Mouse (Mus musculus) lung, adult 10 weeks (tissue): ENCODE results near the gene Tex33. TPM values are rescaled to one million over a fixed set of nuclear protein-coding genes. Genes with fewer than 3 reads are reported as not detected.

ENCODE experiments used
- polyA plus RNA-seq: library from polyadenylated mRNA; stranded (reverse); fragments of 350-450 nt; fragmentation: Illumina TruSeq; extraction: RNeasy Lipid Tissue Mini Kit (QIAGEN cat#74804); gene quantifications from one replicate; pipeline ENCODE4 v1.2.3, GENCODE M21; 2014; ENCODE audit warnings: low read depth, low replicate concordance; ENCODE audit not compliant: insufficient read depth

Tex33 gene
- not detected for polyA plus RNA-seq

DNA sequence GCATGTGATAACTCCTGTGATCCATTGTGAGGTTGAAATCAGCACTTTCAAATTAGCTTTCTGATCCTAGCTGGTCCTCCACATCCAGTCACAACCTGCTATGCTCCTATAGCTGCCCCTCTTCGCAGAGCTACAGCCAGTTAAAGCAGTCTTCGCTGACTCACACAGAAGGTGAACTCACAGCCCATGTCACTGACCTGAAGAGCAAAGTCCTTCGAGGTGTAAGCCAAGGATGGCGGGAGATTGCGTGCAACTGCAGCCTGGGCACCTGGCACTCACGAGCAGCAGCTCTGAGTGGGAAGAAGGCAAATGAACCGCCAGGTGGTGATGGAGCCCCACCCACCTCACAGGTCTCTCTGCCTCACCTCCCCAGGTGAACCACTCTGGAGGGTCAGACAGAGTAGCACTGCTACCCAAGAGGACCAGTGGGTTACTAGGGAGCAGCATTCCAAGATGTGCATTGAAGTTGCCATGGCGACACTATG, at the start of gene Tex33:
Gene Tex33 (minus strand): TSS at position 435 of the 485 bp plus-strand sequence.

DNA sequence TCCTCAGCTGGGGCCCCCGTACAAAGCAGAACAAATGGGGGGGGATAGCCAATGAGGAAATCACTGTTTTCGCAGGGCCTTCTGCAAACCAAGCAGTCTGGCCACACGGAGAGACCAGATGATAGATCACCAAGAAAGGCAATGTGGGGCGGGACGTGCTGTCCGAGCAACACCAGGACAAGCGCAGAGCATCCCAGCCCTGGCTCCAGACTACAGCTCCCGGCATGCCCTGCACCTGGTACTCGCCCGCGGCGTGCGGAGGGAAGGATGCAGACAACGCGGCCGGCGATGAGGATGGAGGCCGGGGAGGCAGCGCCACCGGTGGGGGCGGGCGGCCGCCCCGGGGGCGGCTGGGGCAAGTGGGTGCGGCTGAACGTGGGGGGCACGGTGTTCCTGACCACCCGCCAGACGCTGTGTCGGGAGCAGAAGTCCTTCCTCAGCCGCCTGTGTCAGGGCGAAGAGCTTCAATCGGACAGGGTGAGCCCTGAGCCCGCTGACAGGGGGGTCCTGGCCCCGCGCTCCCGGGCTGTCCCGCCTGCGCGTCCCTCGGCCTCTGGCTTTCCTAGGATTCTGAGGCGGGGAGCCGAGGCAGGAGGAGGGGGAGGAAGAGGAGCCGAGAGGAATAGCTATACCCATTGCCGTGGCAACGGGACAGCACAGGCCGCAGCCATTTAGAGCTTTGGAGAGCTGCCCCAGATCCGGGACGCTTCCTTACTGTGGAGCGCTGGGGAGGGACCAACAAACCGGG, 32.9 kb upstream of the Tex33 start, which contains the start of gene Kctd17:
Gene Kctd17 (plus strand): TSS at position 174 of the 748 bp plus-strand sequence.

DNA sequence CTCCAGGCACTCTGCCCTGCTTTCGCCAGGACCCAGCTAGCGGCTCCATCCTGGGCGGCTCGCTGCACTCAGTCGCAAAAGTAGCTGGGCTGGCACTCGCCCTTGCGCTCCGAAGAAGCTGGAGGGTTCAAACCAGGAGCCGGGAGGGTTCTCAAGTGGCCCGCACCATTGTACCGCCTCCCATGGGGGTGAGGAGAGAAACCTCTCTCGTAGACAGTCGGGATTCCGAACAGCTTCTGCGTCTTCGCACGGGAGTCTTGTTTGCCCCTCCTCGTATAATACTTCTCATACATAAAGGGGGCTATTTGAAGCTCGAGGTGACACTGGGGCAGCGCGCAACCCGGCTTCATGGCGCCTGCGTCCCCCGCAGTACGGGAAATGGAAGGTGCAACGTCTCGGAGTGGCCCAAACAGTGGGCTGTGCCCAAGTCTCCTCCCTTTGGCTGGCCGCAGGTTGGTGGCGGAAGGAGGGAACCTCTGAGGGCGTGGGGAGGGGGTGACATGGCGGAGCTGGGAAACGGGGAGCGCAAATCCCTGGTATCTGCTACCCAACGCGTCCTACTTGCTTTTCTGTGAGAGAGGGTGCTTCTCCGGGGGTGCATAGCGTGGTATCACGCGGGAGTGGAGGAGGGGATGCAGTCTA, 10.7 kb upstream of the Tex33 start, which contains the start of gene Mpst:
Gene Mpst (plus strand): TSS at position 124 of the 642 bp plus-strand sequence.

DNA sequence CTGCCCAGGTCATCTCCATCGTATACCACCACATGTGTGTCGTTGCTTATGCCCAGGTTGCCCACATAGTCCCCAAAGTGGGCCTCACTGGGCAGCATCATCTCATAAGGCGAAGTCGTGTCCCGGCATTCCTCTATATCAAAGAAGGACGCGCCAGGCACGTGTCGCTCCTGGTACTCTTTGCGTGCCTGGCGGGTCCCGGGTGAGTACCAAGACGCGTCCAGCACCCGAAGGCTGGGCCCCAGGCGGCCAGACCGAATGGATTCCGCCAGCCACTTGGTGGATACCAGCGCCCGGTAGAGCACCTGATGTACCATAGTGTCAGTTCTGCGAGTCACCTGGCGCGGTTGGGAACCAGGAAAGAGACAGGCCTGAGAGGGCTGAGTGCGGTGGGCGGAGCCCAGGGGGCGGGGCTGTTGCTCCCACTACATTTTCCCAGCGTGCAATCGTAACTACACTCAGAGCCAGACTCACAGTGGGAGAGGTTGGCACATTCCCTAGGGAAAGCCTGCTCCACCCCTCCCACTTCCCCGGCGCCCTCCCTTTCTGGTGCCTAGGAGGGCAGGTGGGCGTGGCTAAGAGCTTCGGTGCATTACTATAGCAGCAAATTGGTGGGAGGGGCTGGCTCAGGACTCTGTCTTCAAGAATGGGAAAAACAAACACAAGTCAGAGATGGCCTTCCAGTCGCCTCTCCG, 10.0 kb upstream of the Tex33 start, which contains the start of gene Tst:
Gene Tst (minus strand): TSS at position 391 of the 695 bp plus-strand sequence.

Other genes starting within 250 kb of the Tex33 start
- 30.8 TPM for gene Ift27, start 221.8 kb downstream of the Tex33 start, polyA plus RNA-seq
- gene Pvalb, start 189.5 kb downstream of the Tex33 start, polyA plus RNA-seq, result not detected
- gene Ncf4, start 151.1 kb downstream of the Tex33 start, polyA plus RNA-seq, result 16.8 TPM
- 3.3 TPM for gene Csf2rb2, start 90.2 kb downstream of the Tex33 start, polyA plus RNA-seq
- gene Csf2rb, start 70.2 kb downstream of the Tex33 start, polyA plus RNA-seq, result 9.1 TPM
- 119 TPM for gene Tst, start 10.0 kb upstream of the Tex33 start, polyA plus RNA-seq
- gene Mpst, start 10.5 kb upstream of the Tex33 start, polyA plus RNA-seq, result 47.8 TPM
- gene Kctd17, start 32.7 kb upstream of the Tex33 start, polyA plus RNA-seq, result 21.8 TPM
- 0.14 TPM for gene Tmprss6, start 72.7 kb upstream of the Tex33 start, polyA plus RNA-seq
- gene Il2rb, start 99.4 kb upstream of the Tex33 start, polyA plus RNA-seq, result 6.5 TPM
- gene C1qtnf6, start 135.5 kb upstream of the Tex33 start, polyA plus RNA-seq, result 6.8 TPM
- gene Sstr3, start 148.8 kb upstream of the Tex33 start, polyA plus RNA-seq, result not detected
- 38.9 TPM for gene Rac2, start 176.9 kb upstream of the Tex33 start, polyA plus RNA-seq
- 21.0 TPM for gene Cyth4, start 201.1 kb upstream of the Tex33 start, polyA plus RNA-seq